Mouse (Mus musculus): ENCODE measurements around the gene Napb.
A peak's percentile ranks its signal among the peaks of the same experiment; 100 is the strongest.

The Napb gene

GRCm38 (mm10) chr2:148687971-148688370 lies 44.3 kb downstream of the Napb start:
- DNase-seq (ENCODE audit: extremely low spot score) = no peak

- no peak for DNase-seq (ENCODE audit: extremely low spot score)
Measured at GRCm38 (mm10) chr2:148686862-148687261, 45.4 kb downstream of the Napb start.

DNA sequence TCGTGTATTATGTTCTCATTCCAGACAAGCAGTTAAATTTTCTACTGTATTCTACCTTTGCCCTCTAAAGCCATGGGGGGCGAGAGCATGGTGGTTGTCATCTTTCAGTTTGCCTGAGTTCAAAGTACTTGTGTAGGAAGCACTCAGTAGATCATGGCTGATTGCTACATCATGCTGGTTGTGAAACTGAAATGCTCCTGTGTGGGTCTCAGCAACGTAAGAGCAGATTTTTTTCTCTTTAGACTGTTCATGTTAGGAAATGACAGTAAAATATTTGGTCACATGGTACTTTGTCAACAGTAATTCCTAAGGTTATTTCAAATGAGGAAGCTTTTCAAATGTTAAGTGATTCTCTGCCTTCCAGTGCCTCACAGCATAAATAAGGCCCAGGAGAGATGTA lies 46.6 kb downstream of the Napb start:
- no peak for DNase-seq (ENCODE audit: extremely low spot score)

DNA sequence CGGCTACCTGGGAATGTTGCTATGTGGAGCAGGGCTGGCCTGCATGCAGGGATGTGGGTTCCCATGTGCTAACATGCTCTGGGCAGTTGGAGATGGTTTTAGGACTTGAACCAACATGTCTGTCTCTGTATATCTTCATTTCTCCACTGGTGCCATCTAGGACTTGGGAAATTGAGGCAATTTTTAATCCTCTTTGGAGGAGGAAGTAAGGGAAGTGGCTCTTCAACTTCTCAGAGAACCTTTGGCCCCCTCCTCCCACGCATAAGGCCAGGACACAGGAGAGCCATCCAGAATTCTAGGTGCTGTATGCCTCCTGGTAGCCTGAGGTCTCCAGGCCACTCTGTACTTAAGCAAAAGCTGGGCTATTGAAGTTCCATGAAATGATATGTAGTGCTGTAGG lies 47.3 kb downstream of the Napb start:
- DNase-seq (ENCODE audit: extremely low spot score) = no peak

GRCm38 (mm10) chr2:148683031-148683430 lies 49.2 kb downstream of the Napb start:
- DNase-seq (ENCODE audit: extremely low spot score) = no peak

GRCm38 (mm10) chr2:148681461-148681891 lies 50.8 kb downstream of the Napb start:
- no peak for DNase-seq (ENCODE audit: extremely low spot score)

DNA sequence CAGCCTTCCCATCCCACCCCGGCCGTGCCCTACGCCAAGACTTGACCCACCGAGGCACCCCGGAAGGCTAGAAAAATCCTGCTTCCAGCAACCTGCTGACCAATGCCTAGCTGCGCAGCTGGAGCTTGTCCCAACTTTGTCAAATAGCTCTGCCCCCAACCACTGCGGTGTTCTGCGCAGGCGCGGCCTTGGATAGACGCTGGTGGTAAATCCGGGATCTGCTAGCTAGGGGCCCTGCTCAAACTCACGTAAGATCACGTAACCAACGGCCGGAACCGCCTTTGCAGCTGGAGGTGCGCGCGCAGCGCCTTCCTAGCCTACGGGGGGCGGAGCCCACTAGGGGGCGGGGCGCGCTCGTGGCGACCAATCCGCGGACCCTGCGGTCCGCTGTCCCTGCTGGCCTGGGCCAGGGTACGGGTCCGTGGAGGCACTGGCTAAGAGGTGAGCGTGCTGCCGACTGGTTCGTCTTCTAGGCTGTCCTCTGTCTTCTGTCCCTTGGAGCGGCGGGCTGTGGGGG lies 51.4 kb downstream of the Napb start, which contains the start of gene Gzf1:
Gzf1 (plus strand) TSS at position 249 of the 517 bp plus-strand sequence.
- peak; percentile 96 for DNase-seq (ENCODE audit: extremely low spot score)

DNA sequence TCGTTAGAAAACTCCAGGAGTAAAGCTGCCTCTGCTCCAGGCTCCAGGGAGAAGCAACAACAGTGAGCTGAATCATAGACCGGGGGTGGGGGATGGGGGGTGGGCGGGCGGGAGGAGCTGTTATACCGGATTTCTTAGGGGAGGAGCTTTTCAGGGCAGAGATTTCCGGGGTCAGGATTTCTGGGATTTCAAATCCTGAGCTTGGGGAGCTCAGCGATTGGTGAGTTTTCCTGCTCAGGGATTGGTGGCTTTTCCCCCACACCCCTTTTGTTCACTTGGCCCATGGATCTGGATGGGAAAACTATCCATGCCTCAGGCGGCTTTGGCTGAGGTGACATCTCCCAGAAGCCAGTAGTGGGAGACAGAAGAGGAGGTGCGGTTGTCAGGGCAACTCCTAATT lies 52.9 kb downstream of the Napb start:
- peak; percentile 76 for DNase-seq (ENCODE audit: extremely low spot score)

GRCm38 (mm10) chr2:148677801-148678200 lies 54.5 kb downstream of the Napb start:
- peak; percentile 85 for DNase-seq (ENCODE audit: extremely low spot score)

- DNase-seq (ENCODE audit: extremely low spot score) = peak; percentile 98
Measured at GRCm38 (mm10) chr2:148672199-148673096, 59.8 kb downstream of the Napb start, which contains the start of gene Nxt1. Nxt1 (plus strand) TSS chr2:148672601.

DNA sequence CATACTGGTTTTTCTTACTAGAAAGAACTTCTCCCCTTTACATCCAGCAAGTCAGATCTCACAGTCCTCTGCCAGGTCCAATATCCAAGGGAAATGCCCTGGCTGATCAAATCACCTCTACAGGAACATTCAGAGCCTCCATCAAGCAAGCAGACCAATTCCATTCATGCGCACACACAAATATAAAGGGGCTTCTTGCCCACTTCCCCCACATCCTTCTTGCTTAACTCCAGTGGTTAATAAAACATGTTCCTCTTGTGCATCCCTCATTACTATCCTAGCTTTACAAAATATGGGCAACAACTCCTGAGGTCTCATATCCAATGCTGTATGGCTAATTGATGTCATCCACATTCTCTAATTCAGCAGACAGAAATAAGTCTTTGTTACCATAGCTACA lies 68.8 kb downstream of the Napb start:
- no peak for DNase-seq (ENCODE audit: extremely low spot score)

DNA sequence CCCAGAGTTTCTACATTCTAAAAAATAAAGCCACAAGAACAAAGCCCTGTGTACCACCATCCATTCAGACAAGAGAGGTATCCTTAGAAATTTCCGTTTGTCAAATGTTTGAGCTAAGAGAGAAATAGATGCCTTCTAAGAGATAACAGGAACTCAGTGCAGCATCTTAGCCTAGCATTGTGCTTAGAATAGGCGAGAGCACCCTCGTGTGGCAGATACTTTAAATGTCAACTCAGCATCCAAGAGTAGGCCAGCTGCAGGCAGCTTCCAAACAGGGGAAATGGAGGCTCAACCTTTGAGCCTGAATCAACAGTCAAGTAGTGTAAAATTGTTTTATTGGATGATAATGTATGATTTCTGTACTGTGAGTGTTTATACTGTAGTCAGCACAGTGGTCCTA lies 77.3 kb downstream of the Napb start:
- DNase-seq (ENCODE audit: extremely low spot score) = peak; percentile 45

GRCm38 (mm10) chr2:148650587-148651357 lies 81.5 kb downstream of the Napb start:
- DNase-seq (ENCODE audit: extremely low spot score) = peak; percentile 8

DNA sequence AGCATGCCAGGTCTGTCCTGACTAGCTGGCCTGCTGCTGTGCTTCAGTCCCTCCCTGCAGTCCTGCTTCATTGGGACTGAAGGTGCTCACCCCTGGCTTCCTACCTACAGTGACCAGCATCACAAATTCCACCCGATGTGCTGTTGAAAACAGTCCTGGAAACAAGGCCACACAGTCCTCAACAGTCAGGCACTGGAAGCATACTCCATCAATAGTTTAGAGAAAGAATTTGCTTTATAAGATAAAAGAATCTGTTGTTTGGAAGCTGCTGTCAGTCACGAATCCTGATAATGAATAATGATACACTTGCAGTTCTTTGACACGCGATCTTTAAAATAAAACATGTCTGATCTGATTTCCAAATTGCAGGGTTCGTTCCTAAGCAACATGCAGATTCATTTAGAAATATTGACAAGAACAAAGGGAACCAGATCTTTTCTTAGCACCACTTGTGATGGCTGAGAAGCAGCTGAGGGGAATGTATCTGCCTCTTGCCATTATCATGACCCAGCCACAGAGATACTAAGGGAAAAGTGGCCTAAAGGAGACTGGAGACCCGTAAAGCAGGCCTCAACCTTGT lies 87.8 kb downstream of the Napb start:
- DNase-seq (ENCODE audit: extremely low spot score) = no peak

All from embryo, embryonic 9.5 days (tissue).